Mouse (Mus musculus): Measurements from ENCODE around the gene Ptx3.

GRCm38 (mm10) chr3:66213524-66213923 lies 6.2 kb upstream of the Ptx3 start:
- no peak for TF ChIP-seq CTCF (IDR thresholded peaks at IDR 0.05; ENCODE audit: insufficient read depth, low read depth, low read length)
- TF ChIP-seq POLR2A (IDR thresholded peaks at IDR 0.05; ENCODE audit: insufficient read depth, low read depth, low read length) = no peak

Measured in olfactory bulb, adult 2 months (tissue).